Mouse (Mus musculus) lung, adult 18-20 months (tissue): ENCODE measurements around the gene Sat1.

Experiments
- DNase-seq, 2 experiments: peaks; one replicate each; pipeline ENCODE4 v3.0.0; 2022; ENCODE audit warnings: mixed read lengths in 2 of 2

Gene Sat1

GRCm38 (mm10) chrX:155166313-155166712, 49.9 kb downstream of the Sat1 start:
- DNase-seq, result no peak

GRCm38 (mm10) chrX:155163553-155163952, 52.7 kb downstream of the Sat1 start:
- no peak for DNase-seq
